Mouse (Mus musculus) olfactory bulb, adult 2 months (tissue): ENCODE measurements at regions not wholly inside any gene's neighbourhood (a gene's known extent, or its start where the extent isn't known, plus 50 kb on each side); places are given as distances from the start of the nearest gene placed in this dataset.

Experiments used
- H3K27ac ChIP-seq: fragments of 200-500 bp; 2 replicates; pipeline ENCODE4 v1.5.1; 2012; ENCODE audit warnings: low read depth, low read length; ENCODE audit not compliant: insufficient read depth
- H3K4me1 ChIP-seq: fragments of 200-500 bp; 2 replicates; pipeline ENCODE4 v1.6.1; 2012; ENCODE audit warnings: low read length; ENCODE audit not compliant: control insufficient read depth, insufficient read depth
- H3K4me3 ChIP-seq: fragments of 200-500 bp; 2 replicates; pipeline ENCODE4 v1.5.1; 2012; ENCODE audit warnings: mild to moderate bottlenecking, low read depth, low read length, moderate library complexity; ENCODE audit not compliant: insufficient read depth
- CTCF ChIP-seq: fragments of 200-500 bp; IDR thresholded peaks from 2 replicates; pipeline ENCODE4 v1.5.1; 2012; ENCODE audit warnings: low read depth, mild to moderate bottlenecking, low read length, moderate library complexity; ENCODE audit not compliant: insufficient read depth
- POLR2A ChIP-seq: fragments of 200-500 bp; IDR thresholded peaks from 2 replicates; pipeline ENCODE4 v1.6.1; 2012; ENCODE audit warnings: mild to moderate bottlenecking, low read depth, low read length, moderate library complexity; ENCODE audit not compliant: insufficient read depth
- WGBS: fragments of 180-500 bp; shearing (Covaris S2); methylation state at CpG from one replicate; pipeline ENCODE4 v1.1.7; 2018; 5-methylcytosine and 5-hydroxymethylcytosine counted together

- Histone ChIP-seq H3K27ac (peak overlapping the region; percentile 78), H3K4me1 (peaks cover 3% of the 10 kb centered on the region; the same call in 1 of the 2 replicates), H3K4me3 (peak overlapping the region; percentile 30)
- no peak for TF ChIP-seq POLR2A
- no peak for TF ChIP-seq CTCF
- 7% methylated on average over 15 of the region's 15 CpGs for WGBS
Measured at GRCm38 (mm10) chr3:81782921-81783541, 149.4 kb upstream of the Ctso start.

- Histone ChIP-seq H3K27ac (no peak overlapping the region), H3K4me1 (no peaks in the 10 kb centered on the region), H3K4me3 (no peak overlapping the region)
- WGBS, result 91% methylated on average over 2 of the region's 2 CpGs
- TF ChIP-seq CTCF, result no peak
- no peak for TF ChIP-seq POLR2A
Measured at GRCm38 (mm10) chr3:81788915-81789314, 143.5 kb upstream of the Ctso start.

DNA sequence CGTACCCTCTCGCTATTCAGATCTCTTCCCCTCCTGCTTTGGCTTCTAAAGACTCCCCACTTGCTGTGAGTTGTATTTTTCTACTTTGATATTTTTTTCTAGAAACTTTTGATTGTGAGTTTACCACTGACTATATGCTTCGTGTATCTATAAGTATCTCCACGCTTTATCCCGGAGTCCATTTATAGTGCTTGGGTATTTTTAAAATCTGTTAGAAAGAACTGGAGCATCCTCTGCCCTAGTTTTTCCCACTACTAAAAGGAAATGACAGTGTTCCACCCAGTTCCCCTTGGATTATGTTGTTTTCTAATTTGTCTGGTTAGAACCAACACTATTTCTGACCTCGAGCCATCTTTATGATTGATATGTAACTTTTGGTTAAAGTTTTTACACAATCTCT is 142.7 kb upstream of the Ctso start:
- H3K4me1 ChIP-seq, result no peaks in the 10 kb centered on the region
- H3K4me3 ChIP-seq, result no peak overlapping the region
- 64% methylated on average over 6 of the region's 6 CpGs for WGBS
- no peak for TF ChIP-seq CTCF
- H3K27ac ChIP-seq, result no peak overlapping the region

GRCm38 (mm10) chr3:81802096-81802495 is 130.3 kb upstream of the Ctso start:
- 45% methylated on average over 2 of the region's 2 CpGs for WGBS
- Histone ChIP-seq H3K27ac (no peak overlapping the region), H3K4me3 (no peak overlapping the region), H3K4me1 (no peaks in the 10 kb centered on the region)
- TF ChIP-seq CTCF (no peak), POLR2A (no peak)

DNA sequence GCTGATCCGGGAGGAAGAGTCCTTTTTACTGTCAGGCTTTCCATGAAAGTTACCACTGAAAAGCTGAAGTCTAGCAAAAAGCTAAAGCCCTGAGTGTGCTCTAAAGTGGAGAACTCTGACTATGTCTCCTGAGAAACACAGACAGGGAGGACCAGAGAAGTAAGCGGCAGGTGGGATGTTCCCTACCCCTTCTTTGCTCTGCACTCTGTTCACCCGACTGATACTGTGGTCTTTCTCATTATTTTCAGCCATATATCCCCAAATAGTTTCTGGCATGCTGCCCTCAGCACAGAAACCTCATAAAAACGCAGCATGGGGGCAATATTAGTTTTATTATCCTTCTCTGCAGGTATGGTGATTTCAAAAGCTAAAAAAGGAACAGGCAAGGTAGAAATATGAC is 126.7 kb upstream of the Ctso start:
- Histone ChIP-seq H3K4me1 (no peaks in the 10 kb centered on the region), H3K4me3 (no peak overlapping the region), H3K27ac (no peak overlapping the region)
- TF ChIP-seq CTCF (no peak), POLR2A (no peak)
- WGBS, result 63% methylated on average over 4 of the region's 4 CpGs

- TF ChIP-seq POLR2A (no peak), CTCF (no peak)
- WGBS, result 78% methylated on average over 2 of the region's 2 CpGs
- H3K4me1 ChIP-seq, result no peaks in the 10 kb centered on the region
- H3K27ac ChIP-seq, result no peak overlapping the region
- no peak overlapping the region for H3K4me3 ChIP-seq
Measured at GRCm38 (mm10) chr3:81809604-81810003, 122.8 kb upstream of the Ctso start.

DNA sequence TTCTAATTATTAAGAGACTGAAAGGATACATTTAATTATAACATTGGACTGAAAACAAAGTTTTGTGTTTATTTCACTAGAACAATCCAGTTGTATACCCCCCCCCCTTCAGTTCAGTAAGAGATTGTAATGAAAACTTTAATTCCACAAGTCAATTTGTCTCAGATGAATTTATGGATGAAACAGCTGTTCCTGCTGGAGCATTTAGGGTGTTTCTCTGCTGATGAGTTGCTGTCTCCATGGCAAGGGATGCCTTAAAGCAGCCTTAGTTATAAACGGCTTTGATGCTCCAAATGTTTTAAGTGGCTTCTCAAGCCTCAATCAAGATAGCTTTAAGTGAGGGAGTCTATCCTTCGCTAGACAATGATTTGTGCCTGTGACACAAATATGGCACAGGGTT is 112.1 kb upstream of the Ctso start:
- TF ChIP-seq CTCF (no peak), POLR2A (no peak)
- Histone ChIP-seq H3K27ac (no peak overlapping the region), H3K4me1 (no peaks in the 10 kb centered on the region), H3K4me3 (no peak overlapping the region)
- WGBS, result 47% methylated on average over 2 of the region's 2 CpGs

GRCm38 (mm10) chr3:81829525-81829924 is 102.9 kb upstream of the Ctso start:
- TF ChIP-seq CTCF (no peak), POLR2A (no peak)
- Histone ChIP-seq H3K4me3 (no peak overlapping the region), H3K4me1 (no peaks in the 10 kb centered on the region), H3K27ac (peak overlapping the region; percentile 98)
- no CpG with 5 or more reads among the region's 2 CpGs for WGBS

- no peak overlapping the region for H3K4me3 ChIP-seq
- TF ChIP-seq CTCF (no peak), POLR2A (no peak)
- peak overlapping the region; percentile 98 for H3K27ac ChIP-seq
- H3K4me1 ChIP-seq, result no peaks in the 10 kb centered on the region
Measured at GRCm38 (mm10) chr3:81829966-81830599, 102.3 kb upstream of the Ctso start.
